Mouse (Mus musculus) telencephalon, adult 2 months (tissue): Measurements from ENCODE around the gene Pla2g2d.

ENCODE experiments used
- DNase-seq: peaks from one replicate; pipeline ENCODE4 v3.0.0-alpha.2; 2011; ENCODE audit warnings: low read depth, low spot score

Pla2g2d gene

DNA sequence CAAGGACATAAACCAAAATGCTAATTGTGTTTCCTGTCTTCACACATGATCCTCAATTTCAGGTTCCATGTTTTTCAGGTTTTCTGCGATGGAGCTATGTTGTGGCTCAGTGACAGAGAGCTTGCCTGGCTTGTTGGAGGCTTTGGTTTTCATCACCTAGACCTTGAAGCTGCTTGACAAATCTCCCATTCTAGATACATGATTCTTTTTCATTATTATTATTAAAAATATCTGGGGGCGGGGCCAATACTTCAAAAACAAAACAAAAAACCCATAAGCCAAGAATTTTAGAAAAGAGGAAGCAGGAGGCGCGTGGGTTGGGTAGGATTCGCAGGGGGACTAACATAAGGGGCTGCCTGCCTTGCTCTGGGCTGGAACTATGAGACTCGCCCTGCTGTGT is at the start of gene Pla2g2d:
Pla2g2d (plus strand) TSS at position 301 of the 400 bp plus-strand sequence.
- DNase-seq: no peak

DNA sequence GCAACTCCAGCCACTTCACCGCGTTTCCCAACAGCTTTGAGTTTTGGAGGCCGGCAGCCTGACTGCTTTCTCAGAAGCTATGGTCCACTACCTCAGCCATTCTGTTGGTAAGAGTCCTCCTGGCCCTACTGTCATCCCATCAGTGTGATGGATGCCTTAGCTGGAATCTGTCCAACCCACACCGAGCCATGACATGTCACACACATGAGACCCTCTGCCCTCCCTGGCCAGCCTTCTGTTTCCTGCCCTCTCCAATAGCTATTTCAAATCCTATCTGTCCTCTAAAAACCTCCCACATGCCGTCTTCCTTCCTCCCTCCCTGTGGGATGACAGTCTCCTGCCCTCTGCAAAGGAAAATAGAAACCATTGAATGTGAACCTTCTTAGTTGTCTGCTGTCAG is 49.8 kb upstream of the Pla2g2d start:
- DNase-seq: no peak

DNA sequence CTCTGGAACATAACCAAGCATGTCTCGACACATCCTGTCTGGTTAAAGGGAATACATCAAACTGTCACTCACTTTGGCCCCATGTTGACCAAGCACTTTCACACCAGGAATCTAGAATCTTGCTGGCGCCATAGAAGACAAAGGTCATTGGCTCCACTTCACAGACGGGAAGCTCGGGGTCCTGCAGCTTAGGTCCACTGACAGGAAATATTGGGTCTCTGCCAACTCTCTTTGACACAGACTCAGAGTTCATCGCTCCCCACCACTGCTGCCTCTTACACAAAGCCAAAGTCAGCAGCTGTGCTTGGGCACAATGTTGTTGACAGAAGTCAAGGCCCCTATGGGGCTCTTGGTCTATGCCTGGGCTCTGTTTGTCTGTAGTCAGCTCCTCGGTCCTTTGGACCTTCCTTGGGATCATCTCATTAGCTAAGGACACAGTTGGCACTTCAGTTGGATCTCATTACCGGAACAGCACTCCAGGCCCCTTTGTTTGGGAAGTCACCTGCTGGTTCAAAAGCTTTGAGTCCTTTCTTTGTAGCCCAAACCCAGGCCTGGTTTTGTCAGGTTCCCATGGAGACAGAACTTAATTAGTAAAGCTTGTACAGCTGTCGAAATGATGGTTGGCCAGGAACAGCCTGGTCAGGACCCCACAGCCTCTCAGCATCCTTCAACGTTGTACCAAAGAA is 46.4 kb upstream of the Pla2g2d start:
- no peak for DNase-seq

DNA sequence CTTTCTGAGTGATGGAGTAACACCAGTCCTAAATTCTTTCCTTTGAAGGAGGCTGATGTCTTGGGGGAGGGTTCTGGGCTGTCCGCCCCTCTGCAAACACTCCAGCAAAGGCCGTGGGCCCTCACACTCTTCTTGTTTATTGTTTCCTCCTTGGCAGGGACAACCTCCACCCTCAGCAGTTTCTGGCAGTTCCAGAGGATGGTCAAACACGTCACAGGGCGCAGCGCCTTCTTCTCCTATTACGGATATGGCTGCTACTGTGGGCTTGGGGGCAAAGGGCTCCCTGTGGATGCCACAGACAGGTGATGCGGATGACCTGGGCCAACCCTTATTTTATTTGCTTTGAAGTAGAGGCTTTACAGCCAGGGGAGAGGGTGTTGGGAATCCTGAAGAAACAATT is 41.4 kb upstream of the Pla2g2d start:
- no peak for DNase-seq

DNA sequence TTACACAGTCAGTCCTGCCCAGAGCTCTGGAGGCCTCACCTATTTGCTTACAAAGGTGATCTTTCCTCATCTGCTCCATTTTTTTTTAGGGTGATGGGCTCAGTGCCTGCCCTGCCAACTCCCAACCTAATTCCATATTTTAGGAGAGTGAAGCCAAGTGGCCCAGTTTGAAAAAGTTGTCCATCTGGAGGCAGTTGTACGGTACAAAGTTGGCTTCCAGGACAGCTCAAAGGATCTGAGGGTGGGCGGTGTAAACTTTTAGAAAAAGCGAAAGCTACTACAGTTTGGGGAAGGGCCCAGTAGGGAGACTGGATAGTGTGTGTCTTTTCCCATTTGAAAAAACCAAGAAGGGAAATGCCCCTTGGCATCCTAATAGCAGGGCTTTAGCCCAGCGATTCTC is 40.7 kb upstream of the Pla2g2d start:
- no peak for DNase-seq

DNA sequence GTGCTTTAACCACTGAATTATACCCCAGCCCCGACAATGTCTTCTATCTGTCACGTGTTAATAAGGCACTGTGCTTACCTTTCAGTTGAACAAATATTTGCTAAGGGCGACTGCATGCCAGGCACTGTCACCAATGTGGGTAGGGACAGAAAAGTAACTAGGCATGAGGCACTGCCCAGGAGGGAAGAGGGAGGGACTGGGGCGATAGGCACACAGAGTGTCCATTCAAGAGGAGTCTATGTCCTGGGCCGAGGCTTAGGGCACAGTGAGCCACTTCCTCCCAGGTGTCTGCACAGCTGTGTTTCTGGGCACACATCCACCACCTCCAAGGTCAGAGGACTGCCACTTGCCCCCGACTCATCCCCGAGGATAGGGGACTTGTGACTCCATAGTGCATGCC is 38.5 kb upstream of the Pla2g2d start, which contains the start of gene Ubxn10:
Ubxn10 (minus strand) TSS at position 137 of the 400 bp plus-strand sequence.
- DNase-seq: no peak

GRCm38 (mm10) chr4:138739136-138739851 is 36.2 kb upstream of the Pla2g2d start:
- DNase-seq: no peak

- DNase-seq: no peak
These were observed 29.7 kb upstream of the Pla2g2d start for GRCm38 (mm10) chr4:138745884-138746283.

DNA sequence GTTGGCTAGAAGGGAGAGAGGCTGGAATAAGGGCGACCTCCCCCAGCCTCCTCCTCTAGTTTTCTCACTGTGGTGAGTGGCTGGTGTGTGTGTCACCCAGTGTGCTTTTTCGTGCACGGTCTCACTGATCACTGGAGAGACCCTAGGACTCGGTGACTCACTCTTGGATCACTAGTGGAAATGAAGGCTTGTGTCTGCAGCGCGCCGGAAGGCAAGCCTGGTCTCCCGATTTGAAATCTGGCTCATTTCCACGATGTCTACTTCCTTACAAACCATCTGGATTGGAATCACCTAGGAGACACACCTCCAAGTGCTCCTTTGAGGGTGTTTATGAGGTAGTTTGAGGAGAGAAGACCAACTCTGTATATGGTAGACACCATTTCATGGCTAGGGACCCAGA is 28.7 kb upstream of the Pla2g2d start:
- DNase-seq: no peak

DNA sequence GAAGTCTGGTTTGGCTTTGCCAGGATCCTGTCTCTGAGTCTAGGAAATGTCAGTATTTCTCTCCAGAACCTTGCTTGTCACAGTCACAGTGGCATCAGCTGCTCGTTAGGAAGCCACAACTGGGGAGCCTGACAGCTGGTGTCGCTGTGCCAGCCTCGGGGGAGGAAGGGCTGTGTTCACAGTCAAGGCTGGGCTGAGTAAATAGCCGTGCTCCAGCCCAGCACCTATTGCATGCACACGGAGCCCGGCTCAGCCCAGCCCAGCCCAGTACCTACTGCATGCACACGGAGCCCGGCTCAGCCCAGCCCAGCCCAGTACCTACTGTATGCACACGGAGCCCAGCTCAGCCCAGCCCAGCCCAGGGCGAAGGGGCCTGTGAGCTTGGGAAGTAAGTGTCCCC is 27.7 kb upstream of the Pla2g2d start:
- DNase-seq: no peak

GRCm38 (mm10) chr4:138748369-138749072 is 27.0 kb upstream of the Pla2g2d start:
- DNase-seq: no peak

GRCm38 (mm10) chr4:138752603-138753002 is 22.9 kb upstream of the Pla2g2d start:
- DNase-seq: no peak

DNA sequence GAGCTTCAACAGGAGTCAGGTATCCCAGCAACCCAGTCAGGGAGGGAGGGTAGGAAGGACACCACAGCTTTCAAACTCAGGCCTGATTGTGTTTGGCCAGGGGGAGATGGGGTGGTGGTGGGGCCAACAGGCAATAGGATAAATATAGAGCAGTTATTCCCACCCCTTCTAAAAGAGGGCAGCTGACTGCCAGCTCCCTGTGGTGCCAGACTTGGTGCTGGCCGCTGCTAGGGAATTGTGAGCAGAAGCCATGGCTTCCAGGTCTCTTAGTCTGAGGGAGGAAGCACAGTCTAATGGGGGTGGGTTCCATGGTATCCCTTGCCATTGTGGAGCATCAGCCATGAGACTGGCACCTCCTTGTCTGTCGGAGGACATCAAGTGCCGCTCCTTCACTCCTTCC is 21.9 kb upstream of the Pla2g2d start:
- DNase-seq: no peak

DNA sequence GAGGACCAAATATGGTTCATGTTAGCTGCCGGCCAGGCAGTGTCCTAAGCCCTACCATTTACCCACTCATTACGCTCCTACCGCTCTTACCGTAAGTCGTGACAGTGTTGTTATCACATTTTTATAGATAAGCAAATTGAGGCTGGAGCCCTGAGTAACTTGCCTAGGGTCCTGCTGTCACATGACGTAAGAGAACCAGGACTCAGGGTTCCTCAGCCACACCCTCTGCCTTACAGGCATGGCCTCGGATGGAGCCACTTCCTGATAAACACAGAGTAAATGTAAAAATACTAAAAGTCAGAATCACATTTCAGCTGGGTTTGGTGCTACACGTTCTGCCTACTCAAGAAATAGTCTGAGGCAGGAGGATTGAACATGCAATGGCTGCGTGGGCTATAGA is 21.1 kb upstream of the Pla2g2d start:
- no peak for DNase-seq

GRCm38 (mm10) chr4:138755439-138755838 is 20.1 kb upstream of the Pla2g2d start:
- no peak for DNase-seq

DNA sequence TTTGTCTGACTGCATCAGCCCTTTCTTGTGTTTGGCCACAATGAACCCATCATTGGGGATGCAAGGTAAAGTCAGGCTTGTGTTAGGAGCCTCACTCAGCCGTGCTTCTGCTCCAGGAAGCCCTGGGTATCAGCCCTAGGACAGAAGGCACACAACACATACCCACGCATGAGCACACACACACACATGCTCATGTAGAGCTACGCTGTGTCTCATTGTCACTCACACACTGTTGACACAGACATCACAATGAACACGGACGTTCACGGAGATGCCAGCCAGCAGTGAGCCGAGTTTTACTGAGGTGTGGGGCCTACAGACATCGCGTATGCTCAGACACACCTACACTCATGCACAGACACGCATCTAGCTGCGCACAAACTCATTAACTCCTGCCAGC is 19.6 kb upstream of the Pla2g2d start:
- DNase-seq: no peak

DNA sequence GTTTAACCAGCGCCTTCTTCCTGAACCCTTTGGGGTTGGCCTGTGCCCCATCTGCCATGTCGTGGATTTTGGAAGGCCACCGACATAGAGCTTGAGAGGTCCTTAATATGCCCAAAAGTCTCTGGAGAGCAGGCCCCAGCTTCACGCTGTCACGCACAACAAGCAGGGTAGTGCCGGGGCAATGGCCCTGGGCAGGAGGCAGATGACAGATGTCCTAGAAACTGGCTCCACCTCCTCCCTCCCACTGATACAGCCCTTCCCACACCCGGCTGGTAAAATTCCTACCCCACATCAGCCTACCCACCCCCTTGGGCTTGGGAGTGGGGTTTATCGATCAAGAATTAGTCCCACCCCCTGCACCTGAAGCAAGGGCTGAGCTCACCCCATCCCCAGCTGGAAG is 18.1 kb upstream of the Pla2g2d start, which contains the start of gene Pla2g2f:
Pla2g2f (minus strand) TSS at position 211 of the 400 bp plus-strand sequence.
- no peak for DNase-seq

DNA sequence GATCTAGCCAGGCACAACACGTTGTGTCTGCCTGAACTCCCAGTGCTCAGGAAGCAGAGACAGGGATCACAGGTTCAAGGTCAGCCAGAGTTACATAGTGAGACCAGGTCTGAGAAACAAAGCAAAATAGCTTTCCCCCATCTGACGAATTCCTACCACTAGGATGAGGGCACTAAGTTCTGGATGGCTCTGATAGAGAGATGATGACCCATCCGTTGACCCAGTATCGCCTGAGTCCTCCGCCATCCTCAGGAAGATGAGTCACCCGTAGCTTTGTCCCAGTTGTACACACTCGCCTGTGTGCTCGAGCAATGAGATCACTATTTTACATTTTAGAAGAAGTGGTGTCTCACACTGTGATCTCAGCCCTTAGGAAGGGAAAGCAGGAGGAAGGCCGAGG is 13.3 kb upstream of the Pla2g2d start:
- DNase-seq: no peak

DNA sequence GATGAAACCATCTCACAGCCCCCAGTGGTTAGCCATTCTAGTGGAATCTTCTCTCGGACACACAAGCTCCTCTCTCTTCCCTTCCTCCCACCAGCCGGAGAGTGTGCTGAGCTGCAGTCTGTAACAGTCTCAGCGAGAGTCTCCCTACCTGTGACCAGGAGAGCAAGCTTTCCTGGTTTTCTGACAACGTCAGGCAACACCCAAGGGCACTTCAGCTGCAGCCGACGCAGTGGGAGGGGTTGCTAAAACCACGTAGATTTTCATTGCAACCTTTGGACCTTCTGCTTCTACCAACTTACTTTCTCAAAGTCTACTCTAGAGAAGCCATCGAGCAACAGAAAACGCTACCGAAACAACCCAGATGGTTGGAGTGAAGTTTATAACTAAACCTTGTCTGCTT is 3.6 kb upstream of the Pla2g2d start:
- DNase-seq: no peak

GRCm38 (mm10) chr4:138772386-138772785 is 3.1 kb upstream of the Pla2g2d start:
- DNase-seq: no peak

DNA sequence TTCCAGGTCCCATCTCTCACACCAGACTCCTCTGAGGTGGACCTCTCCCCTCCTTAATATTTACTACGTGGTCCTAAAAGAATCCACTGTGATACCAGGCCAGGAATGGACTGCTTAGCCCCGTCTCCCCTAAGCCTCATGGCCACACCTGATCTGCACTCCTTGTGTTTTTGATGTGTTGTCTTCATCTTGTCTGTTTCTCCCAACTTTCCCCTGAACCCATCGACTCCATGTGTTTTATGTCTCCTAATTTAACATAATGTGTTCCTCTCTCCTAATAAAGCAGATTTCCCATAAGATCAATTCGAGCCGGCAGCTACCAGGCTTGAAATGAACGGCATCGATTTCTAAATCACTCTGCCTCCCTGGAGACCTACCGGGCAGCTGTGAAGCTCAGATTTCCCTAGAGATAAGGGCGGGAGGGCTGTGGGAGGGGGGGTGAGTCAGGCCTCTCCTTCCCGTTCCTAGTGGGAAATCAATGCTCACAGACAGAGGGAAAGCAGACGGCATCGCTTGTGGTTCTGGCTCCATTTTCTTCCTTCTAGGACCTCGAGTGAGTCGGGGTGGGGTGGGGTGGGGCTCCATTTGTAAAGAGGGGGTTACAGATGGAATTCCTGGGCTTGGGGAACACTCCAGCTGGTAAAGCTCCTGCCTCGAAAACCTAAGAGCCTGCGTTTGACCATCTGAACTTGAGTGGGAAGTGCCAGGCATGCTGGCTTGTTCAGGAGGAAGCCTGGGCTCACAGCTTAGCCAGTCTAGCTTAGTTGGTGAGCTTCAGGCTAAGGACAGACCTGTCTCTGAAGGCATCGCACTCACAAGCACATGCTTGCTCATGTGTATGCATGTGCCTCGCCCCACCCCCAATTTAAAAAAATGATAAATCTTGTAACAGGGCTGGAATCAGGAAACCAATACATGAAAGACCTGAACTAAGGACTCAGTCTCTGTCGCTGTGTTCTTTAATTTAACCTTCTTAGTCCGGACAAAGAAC is 2.2 kb downstream of the Pla2g2d start:
- DNase-seq: no peak
